Mouse (Mus musculus): ENCODE measurements at regions not wholly inside any gene's neighbourhood (a gene's known extent, or its start where the extent isn't known, plus 50 kb on each side); places are given as distances from the start of the nearest gene placed in this dataset.

GRCm38 (mm10) chr9:90533372-90533771 is 262.8 kb upstream of the Tbc1d2b start:
- TF ChIP-seq CTCF (conservative IDR thresholded peaks at IDR 0.05; ENCODE audit: low read length) (no peak), POU5F1 (IDR thresholded peaks at IDR 0.05; ENCODE audit: borderline replicate concordance, low read length) (no peak), NANOG (IDR thresholded peaks at IDR 0.05; ENCODE audit: borderline replicate concordance, low read length) (no peak)
